Mouse (Mus musculus) CD4-positive, CD25-positive, alpha-beta regulatory T cell, adult 4 months (primary cell): ENCODE measurements around the gene Fam110c. TPM values are rescaled to one million over a fixed set of nuclear protein-coding genes. Genes with fewer than 3 reads are reported as not detected.
"Not testable (repeated sequence)": the region's sequence is repeated elsewhere in the genome, so short reads cannot be mapped to it uniquely, and the experiment has no call there.

Experiments used
- ATAC-seq: one replicate; pipeline ENCODE4 v1.8.0; 2017
- polyA plus RNA-seq, 2 experiments: library from polyadenylated mRNA; unstranded; fragments of 100-300 nt; shearing (Covaris generic); gene quantifications; one replicate each; pipeline ENCODE4 v1.2.1; 2017

Gene Fam110c
- under 1 TPM in 1 of 2 experiments, not detected in 1; 0.11 TPM for polyA plus RNA-seq

GRCm38 (mm10) chr12:31073412-31074354 is at the start of gene Fam110c:
Gene Fam110c, plus strand, starts transcription at chr12:31073861.
- no peak for ATAC-seq

- ATAC-seq: no peak
These were observed 47.2 kb upstream of the Fam110c start for GRCm38 (mm10) chr12:31026423-31026822.

- no peak for ATAC-seq
These were observed 21.6 kb upstream of the Fam110c start for GRCm38 (mm10) chr12:31052066-31052465.

DNA sequence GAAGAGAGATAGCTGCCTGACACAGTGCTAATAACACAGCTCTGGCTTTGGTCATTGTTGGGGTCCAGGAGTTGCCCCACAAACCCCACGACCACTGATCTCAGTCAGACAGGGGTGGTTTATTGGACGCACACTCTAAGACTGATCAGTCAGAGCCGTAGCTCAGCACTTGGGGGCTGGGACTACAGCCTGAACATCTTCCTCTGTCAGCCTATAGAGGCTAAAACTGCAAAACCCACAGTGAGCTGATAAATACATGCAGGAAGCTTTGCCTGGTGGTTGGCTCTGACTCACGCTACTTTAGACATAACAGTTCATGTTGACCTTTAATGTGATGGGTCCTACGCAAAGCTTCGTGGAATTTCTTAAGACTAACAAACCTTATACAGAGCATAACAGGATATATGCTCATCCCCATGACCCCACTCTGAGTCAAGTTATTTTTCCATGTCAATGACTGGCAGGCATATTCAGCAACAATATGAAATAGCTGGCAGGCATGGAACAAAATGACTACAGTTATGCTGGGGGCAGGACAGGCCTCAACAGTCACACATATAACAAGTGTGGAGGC is 17.3 kb upstream of the Fam110c start:
- ATAC-seq: no peak

- no peak for ATAC-seq
These were observed 14.2 kb upstream of the Fam110c start for GRCm38 (mm10) chr12:31059393-31059853.

DNA sequence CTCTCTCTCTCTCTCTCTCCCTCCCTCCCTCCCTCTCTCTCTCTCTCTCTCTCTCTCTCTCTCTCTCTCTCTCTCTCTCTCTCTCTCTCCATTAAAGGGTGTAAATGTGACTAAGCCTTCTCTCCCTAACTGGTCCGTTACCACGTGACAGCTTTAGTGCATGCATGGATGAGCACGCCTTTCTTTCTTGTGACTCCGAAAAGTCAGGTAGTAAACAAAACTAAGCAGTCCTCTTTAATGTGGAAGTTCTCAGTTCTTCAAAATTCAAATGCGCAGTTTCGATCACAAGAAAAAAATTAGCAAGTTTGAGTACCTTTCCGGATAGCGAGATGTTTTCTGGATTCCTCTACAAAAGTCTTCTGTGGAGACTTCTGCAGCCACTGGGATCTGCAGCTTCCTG is 13.4 kb upstream of the Fam110c start:
- no peak for ATAC-seq

DNA sequence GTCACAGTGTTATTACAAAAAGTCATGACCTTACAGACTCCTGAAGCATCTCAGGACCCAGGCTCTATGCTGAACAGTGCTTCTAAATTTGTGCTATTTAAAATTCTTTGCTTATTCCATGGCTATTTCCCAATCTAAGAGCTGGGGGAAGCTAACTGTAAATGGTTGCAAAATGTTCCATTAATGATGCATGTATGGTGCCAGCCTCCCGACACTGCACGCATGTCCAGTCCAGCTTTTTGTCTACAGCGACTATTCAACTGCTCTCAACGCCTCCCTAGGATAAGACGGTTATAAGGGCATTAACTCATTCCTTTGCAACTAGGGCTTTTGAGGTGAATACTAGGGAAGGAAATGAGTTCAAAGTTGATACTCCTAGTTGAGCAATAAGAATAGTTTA is 2.4 kb upstream of the Fam110c start:
- ATAC-seq: no peak

DNA sequence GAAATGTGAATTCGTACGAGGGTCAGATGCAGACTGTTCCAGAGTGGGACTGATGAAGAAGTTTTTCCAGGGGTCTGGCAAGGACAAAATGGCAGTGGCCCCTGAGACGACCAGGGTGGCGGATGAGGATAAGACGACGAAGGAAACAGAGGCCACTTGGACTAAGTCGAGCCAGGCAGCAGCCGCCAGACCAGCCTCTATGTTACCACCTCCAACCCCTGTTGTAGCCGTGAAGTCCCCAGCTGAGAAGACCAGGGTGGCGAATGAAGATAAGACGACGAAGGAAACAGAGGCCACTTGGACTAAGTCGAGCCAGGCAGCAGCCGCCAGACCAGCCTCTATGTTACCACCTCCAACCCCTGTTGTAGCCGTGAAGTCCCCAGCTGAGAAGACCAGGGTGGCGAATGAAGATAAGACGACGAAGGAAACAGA is 710 bp downstream of the Fam110c start:
- ATAC-seq: not testable (repeated sequence)

DNA sequence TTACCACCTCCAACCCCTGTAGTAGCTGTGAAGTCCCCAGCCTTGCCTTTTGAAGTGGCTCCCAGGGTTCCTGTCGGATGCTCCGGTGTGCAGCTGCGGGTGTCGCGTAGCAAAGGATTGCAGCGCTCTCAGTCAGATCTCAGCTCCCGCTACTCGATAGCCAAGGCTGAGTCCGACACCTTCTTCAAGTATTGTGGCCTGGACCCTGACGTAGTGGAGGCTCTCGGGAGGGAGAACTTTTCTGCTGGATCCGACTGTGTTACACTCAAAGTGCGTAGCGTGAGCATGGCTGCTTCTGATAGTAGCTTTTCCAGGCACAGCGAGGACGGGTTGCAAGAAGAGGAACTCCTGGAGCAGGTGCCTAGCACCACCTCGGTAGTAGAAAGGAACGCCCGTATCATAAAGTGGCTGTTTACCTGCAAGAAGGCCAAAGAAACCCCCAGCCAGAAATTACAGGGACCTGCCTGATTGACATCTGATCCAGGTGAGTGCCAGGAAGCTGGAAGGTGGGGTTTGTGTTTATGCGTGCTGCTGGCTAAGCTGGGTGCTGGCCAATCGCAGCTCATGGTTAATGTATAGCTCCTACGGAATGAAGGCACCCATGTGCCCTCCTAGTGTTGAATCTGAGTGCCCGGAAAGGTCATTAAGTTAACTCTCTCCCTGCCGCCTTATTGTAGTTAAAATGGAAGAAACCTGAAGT is 1.3 kb downstream of the Fam110c start:
- no peak for ATAC-seq

DNA sequence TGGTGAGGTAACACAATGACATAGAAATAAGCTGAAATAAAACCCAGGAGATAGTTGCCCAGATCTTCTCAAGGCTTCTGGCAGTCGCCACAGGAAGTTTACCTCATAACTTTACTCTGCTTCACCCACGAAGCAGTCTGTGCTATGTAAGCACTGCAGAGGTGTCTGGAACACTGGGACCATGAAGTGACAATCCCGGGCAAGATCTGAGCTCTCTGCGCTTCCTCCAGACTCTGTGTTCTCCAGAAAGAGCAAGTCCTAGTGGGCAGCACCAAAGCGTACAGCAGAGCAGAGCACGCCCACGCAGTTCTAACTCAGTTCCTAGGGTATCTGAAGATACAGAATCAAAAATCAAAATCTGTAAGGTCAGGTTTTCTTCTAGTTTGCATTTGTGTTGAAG is 3.4 kb downstream of the Fam110c start:
- ATAC-seq: no peak

DNA sequence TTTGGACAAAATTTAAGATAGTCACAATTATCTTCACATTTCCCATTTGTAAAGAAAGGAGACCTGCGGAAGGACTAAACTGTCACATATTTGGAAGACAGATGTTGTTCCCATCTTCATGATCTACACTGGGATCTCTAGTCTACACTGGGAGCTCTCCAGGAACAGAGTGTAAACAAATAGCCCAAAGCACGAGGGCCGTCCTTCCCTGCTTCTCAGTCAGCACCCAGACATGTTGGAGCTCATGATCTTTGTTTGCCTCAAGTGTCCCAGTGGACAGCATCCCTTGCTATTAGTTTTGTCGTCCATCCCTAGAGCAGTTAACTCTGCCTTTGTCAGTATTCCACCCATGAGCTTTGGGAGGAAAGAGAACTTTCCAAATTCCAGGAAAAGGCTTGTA is 4.4 kb downstream of the Fam110c start:
- ATAC-seq: no peak

GRCm38 (mm10) chr12:31080352-31080751 is 6.7 kb downstream of the Fam110c start:
- ATAC-seq: no peak

DNA sequence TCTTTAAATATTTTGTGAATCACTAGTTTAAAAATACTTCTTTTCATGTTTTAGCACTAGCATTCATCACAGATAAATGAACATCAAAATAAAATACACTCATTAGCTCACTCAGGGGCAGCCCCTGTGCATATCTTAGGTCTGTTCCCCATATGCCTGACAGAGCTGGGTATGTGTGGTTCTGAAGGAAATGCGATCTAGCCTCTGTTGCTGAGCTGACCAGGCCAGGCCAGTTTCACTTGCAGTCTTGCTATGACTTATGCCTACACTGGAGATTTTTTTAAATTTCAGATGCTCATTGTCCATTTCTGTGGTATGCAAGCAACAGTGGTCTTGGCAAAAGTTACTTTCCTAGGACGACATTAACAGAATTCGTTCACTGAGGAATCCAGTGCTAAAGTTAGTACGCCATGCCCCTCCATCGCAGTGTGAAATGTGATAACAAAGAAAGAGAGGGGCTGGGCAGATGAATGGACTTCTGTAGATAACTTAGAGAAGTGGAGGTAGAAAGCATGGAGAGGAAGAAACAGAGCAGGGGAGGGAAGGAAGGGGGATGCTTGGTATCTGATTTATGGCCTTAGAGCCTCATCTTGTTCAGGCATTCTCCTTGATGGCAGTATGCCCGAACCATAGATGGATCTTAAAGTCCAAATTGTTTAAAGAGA is 7.4 kb downstream of the Fam110c start:
- ATAC-seq: no peak

DNA sequence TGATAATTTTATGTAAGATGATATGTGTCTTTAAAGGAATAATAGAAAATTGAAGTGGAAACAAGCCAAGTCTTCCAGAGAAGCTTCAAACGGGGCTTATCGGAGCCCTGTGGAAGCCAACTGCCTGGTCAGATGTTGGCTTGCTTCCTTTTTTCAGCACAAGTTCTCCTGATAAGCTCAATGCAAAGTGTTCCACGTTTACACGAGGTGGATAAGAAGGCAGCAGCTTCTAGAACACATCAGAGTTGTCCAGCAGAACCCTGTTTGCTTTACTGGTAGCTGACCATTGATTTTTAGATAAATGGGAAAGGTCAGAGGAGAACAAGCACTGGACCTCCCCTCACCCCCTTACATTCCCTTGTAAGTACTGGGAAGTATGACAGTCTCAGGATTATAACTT is 9.3 kb downstream of the Fam110c start:
- ATAC-seq: no peak

DNA sequence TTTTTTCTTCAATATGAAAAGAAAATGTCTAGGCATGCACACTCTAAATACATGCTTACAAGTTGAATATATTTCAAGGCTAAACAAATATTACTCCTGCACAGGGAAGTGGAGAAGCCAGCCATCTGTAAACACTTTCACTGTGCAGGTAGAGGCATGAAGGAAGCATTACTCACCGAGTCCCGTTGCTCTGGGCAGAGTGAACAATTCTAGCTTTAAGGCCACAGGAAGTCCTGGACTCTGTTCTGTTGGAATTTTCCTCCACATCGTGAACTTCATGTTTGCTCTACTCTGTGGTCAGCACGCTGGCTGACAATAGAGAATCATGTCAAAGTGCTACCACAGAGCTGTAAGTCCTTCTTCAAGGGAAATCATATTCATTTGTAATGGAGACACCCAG is 9.7 kb downstream of the Fam110c start:
- ATAC-seq: no peak

GRCm38 (mm10) chr12:31087060-31087459 is 13.4 kb downstream of the Fam110c start:
- no peak for ATAC-seq

- no peak for ATAC-seq
These were observed 16.7 kb downstream of the Fam110c start for GRCm38 (mm10) chr12:31090401-31090800.

- ATAC-seq: no peak
These were observed 17.4 kb downstream of the Fam110c start for GRCm38 (mm10) chr12:31090882-31091640.

DNA sequence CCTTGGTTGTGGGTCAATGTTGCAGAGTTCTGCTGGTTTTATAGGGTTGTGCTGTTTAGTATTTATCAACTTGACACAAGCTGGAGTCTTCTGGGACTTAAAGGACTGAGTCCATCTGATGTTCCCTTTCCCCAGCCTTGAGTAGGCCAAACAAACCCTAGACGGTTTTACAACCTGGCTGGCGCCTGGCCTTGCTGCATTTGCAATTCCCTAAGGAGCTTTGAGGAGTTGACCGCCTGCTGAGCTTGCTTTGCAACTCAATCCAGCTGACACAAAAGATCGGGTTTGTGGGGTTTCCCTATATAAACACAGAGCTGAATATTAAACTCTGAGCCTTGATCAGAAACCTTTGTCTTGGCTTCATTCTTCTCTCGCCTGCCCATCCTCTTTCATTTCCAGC is 18.8 kb downstream of the Fam110c start:
- no peak for ATAC-seq

GRCm38 (mm10) chr12:31097185-31097584 is 23.5 kb downstream of the Fam110c start:
- no peak for ATAC-seq

GRCm38 (mm10) chr12:31101190-31101589 is 27.5 kb downstream of the Fam110c start:
- ATAC-seq: no peak

GRCm38 (mm10) chr12:31101821-31102220 is 28.2 kb downstream of the Fam110c start:
- no peak for ATAC-seq
